Mouse (Mus musculus): ENCODE measurements at regions not wholly inside any gene's neighbourhood (a gene's known extent, or its start where the extent isn't known, plus 50 kb on each side); places are given as distances from the start of the nearest gene placed in this dataset.

DNA sequence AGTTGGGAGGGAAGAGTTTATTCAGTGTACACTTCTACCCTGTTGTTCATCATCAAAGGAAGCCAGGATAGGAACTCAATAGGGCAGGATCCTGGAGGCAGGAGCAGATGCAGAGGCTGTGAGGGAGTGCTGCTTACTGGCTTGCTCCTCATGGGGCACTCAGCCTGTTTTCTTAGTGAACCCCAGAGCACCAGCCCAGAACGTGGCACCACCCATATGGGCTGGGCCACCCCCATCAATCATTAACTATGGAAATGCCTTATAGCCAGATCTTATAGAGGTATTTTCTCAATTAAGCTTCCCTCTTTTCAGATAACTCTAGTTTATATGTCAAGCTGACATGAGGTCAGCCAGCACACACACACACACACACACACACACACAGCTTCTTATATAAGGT, 103.6 kb upstream of the Aldh1b1 start:
- TF ChIP-seq CTCF (IDR thresholded peaks at IDR 0.05) (no peak), EP300 (IDR thresholded peaks at IDR 0.05) (no peak)
